Mouse (Mus musculus): ENCODE data around the gene Rpl29. TPM values are rescaled to one million over a fixed set of nuclear protein-coding genes. Genes with fewer than 3 reads are reported as not detected.

Rpl29 gene
- 100 to 1,000 TPM; 265 to 274 TPM for total RNA-seq (2021)

GRCm38 (mm10) chr9:106429221-106430014 is at the start of gene Rpl29:
Rpl29 (plus strand) TSS chr9:106429454.
- DNase-seq: peak; percentile 94 to 95

- DNase-seq: no peak
Observed at GRCm38 (mm10) chr9:106386181-106386864, 42.9 kb upstream of the Rpl29 start.

- DNase-seq: no peak
Observed at GRCm38 (mm10) chr9:106392828-106393527, 36.3 kb upstream of the Rpl29 start.

- no peak for DNase-seq
Observed at GRCm38 (mm10) chr9:106393548-106393947, 35.7 kb upstream of the Rpl29 start.

- DNase-seq: no peak
Observed at GRCm38 (mm10) chr9:106394649-106395602, 34.3 kb upstream of the Rpl29 start.

- DNase-seq: no peak
Observed at GRCm38 (mm10) chr9:106397733-106398132, 31.5 kb upstream of the Rpl29 start.

- DNase-seq: no peak
Observed at GRCm38 (mm10) chr9:106398667-106399311, 30.5 kb upstream of the Rpl29 start.

- DNase-seq: no peak
Observed at GRCm38 (mm10) chr9:106399808-106400207, 29.4 kb upstream of the Rpl29 start.

- no peak for DNase-seq
Observed at GRCm38 (mm10) chr9:106402149-106402548, 27.1 kb upstream of the Rpl29 start.

GRCm38 (mm10) chr9:106402607-106403375 is 26.5 kb upstream of the Rpl29 start:
- DNase-seq: no peak

- DNase-seq: no peak
Observed at GRCm38 (mm10) chr9:106405275-106405674, 24.0 kb upstream of the Rpl29 start.

- DNase-seq: no peak
Observed at GRCm38 (mm10) chr9:106406443-106407078, 22.7 kb upstream of the Rpl29 start.

GRCm38 (mm10) chr9:106409096-106409495 is 20.2 kb upstream of the Rpl29 start:
- DNase-seq: no peak

- no peak for DNase-seq
Observed at GRCm38 (mm10) chr9:106410086-106410650, 19.1 kb upstream of the Rpl29 start.

GRCm38 (mm10) chr9:106411091-106411594 is 18.1 kb upstream of the Rpl29 start:
- no peak for DNase-seq

GRCm38 (mm10) chr9:106411729-106412128 is 17.5 kb upstream of the Rpl29 start:
- no peak for DNase-seq

- no peak for DNase-seq
Observed at GRCm38 (mm10) chr9:106412210-106412609, 17.0 kb upstream of the Rpl29 start.

- no peak for DNase-seq
Observed at GRCm38 (mm10) chr9:106413606-106414005, 15.6 kb upstream of the Rpl29 start.

- DNase-seq: no peak
Observed at GRCm38 (mm10) chr9:106416826-106417225, 12.4 kb upstream of the Rpl29 start.
